In genomic region chr11:79208462-79208861, GRCm38 (mm10) we compare ENCODE assay signal across 15 mouse cellular contexts.
"Had no signal": no experiment of that assay in that cellular context is flagged by ENCODE, and none has a peak within 500 bp of the region (broad histone marks: within the 10 kb centered on the region; RNA-seq: fewer than 3 reads in every experiment).

No protein-coding gene starts in this region.

- ATAC-seq: liver, postnatal 0 days; lung, postnatal 0 days; midbrain, embryonic 13.5 days had no signal

- H3K36me3 ChIP-seq: kidney, embryonic 15.5 days; midbrain, embryonic 13.5 days; stomach, embryonic 15.5 days had no signal

- H3K27me3 ChIP-seq: midbrain, embryonic 13.5 days; stomach, embryonic 15.5 days had no signal

- H3K27ac ChIP-seq: kidney, embryonic 15.5 days; left cerebral cortex, adult 2 months; liver, embryonic 14.5 days; macrophage; midbrain, embryonic 13.5 days; stomach, embryonic 15.5 days had no signal

- H3K9me3 ChIP-seq: kidney, embryonic 15.5 days; midbrain, embryonic 13.5 days; stomach, embryonic 15.5 days had no signal

- DNase-seq: kidney, adult 8-10 months; kidney, postnatal 10 days; kidney, postnatal 36 days; layer of hippocampus, postnatal 36 days; liver, postnatal 0 days; lung, embryonic 14.5 days; right cerebral cortex, postnatal 4 days; thymus, postnatal 36 days had no signal

- H3K4me3 ChIP-seq: kidney, embryonic 15.5 days; left cerebral cortex, adult 2 months; midbrain, embryonic 13.5 days; stomach, embryonic 15.5 days had no signal

- H3K4me1 ChIP-seq: kidney, embryonic 15.5 days; midbrain, embryonic 13.5 days; stomach, embryonic 15.5 days had no signal
